8 mouse cellular contexts compared by ENCODE assay signal in the genomic region with DNA sequence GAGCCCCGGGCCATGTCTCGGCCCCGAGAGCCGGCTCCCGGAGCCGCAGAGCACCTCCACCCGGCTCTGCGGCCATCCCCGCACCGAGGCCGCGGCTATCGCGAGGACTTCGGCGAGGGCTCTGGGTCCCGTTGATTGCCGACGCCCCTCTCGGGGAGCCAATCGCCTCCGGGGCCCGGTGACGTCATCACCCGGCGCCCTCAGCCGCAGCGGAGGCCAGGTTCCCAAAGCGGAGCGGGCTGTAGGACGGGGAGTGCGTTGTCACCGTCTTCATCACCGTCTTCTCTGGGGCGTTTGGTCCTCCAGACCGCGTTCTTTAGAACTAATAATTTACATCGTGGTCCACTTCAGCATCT. TPM values are rescaled to one million over a fixed set of nuclear protein-coding genes. Genes with fewer than 3 reads are reported as not detected.
DNase-seq lines count a peak whose midpoint lies in the region; ATAC-seq and TF ChIP-seq lines count a peak whose summit lies in the region.

Gene Tmem183a (minus strand): TSS at position 123 of the 356 bp plus-strand sequence.

- TF ChIP-seq CTCF in gastrocnemius, adult 2 months (IDR thresholded peaks at IDR 0.05) = no peak
- TF ChIP-seq CTCF in hindbrain, postnatal 0 days (IDR thresholded peaks at IDR 0.05; ENCODE audit: low read depth) = no peak
- TF ChIP-seq CTCF in left cerebral cortex, adult 2 months (IDR thresholded peaks at IDR 0.05) = no peak

- peak within 1 kb of the TSS; percentile 97 for H3K27ac ChIP-seq in gastrocnemius, adult 2 months
- H3K27ac ChIP-seq in hindbrain, postnatal 0 days = peak within 1 kb of the TSS; percentile 90
- H3K27ac ChIP-seq in left cerebral cortex, adult 2 months = peak within 1 kb of the TSS; percentile 91

- intact Hi-C loops in gastrocnemius, adult 2 months (cut with DNase I) = loop anchor here (1.0 to 10.0 kb wide), 3 partner anchors 57 to 243 kb away; partner anchors contain the start of gene Klhl12
- intact Hi-C loops in left cerebral cortex, adult 2 months (cut with DNase I) = loop anchor here (1.0 to 2.0 kb wide), 2 partner anchors 53 to 93 kb away; partner anchors contain the start of genes Adipor1 and Klhl12

- no peaks in the 10 kb centered on the region for H3K9me3 ChIP-seq in hindbrain, postnatal 0 days (ENCODE audit: low read length)

- DNase-seq in WW6 (ENCODE audit: low read depth, low spot score) = peak; percentile 89
- peak; percentile 97 to 98 for DNase-seq in cerebellum, postnatal 4 days (ENCODE audit: low spot score in 2 of 2)
- DNase-seq in gastrocnemius, adult 2 months = peak; percentile 99
- DNase-seq in hindbrain, postnatal 0 days (ENCODE audit: low spot score) = peak; percentile 98
- peak; percentile 97 to 98 for DNase-seq in left cerebral cortex, adult 2 months (ENCODE audit: extremely low spot score in 1 of 2, low spot score in 2 of 2)
- DNase-seq in right cerebral cortex, adult 2 months (ENCODE audit: low spot score in 2 of 2) = peak; percentile 95
- peak; percentile 96 for DNase-seq in urinary bladder, postnatal 14 days (ENCODE audit: low spot score)

- peaks cover 12% of the 10 kb centered on the region for H3K4me1 ChIP-seq in hindbrain, postnatal 0 days (ENCODE audit: insufficient read depth, low read length)

- peak; percentile 99 for ATAC-seq in hindbrain, postnatal 0 days
- peak; percentile 100 for ATAC-seq in megakaryocyte, adult 5-6 weeks (ENCODE audit: poor library complexity, severe bottlenecking)

- H3K4me2 ChIP-seq in hindbrain, postnatal 0 days (ENCODE audit: low read depth, low read length) = peak within 1 kb of the TSS; percentile 63

- peak within 1 kb of the TSS; percentile 98 for H3K9ac ChIP-seq in hindbrain, postnatal 0 days (replicated peaks; ENCODE audit: low read length)

- H3K4me3 ChIP-seq in gastrocnemius, adult 2 months = peak within 1 kb of the TSS; percentile 97
- peak within 1 kb of the TSS; percentile 80 for H3K4me3 ChIP-seq in hindbrain, postnatal 0 days (ENCODE audit: low read length)
- peak within 1 kb of the TSS; percentile 85 for H3K4me3 ChIP-seq in left cerebral cortex, adult 2 months

- H3K36me3 ChIP-seq in hindbrain, postnatal 0 days (ENCODE audit: insufficient read depth, low read length) = peaks cover 9% of the 10 kb centered on the region; the same call in 1 of the 2 replicates

- H3K27me3 ChIP-seq in hindbrain, postnatal 0 days (ENCODE audit: insufficient read depth, low read length) = no peaks in the 10 kb centered on the region

- WGBS in hindbrain, postnatal 0 days = under 1% methylated on average over 38 of the region's 38 CpGs

RNA-seq across cellular contexts. Expression of gene Tmem183a, which starts in this region (rescaled TPM):
- total RNA-seq in gastrocnemius, adult 2 months (2021) = 10 to 100 TPM; 12.3 to 12.4 TPM
- 189 and 200 TPM in 2 replicates for total RNA-seq in hindbrain, postnatal 0 days (2014; rRNA removed)
- polyA plus RNA-seq in hindbrain, postnatal 0 days (2015; fragmentation: Nextera tagmentation; extraction: Ambion mirVana) = 100 and 106 TPM in 2 replicates
- total RNA-seq in left cerebral cortex, adult 2 months (2021) = 10 to 100 TPM; 57.2 to 70.8 TPM
- total RNA-seq in megakaryocyte, adult 5-6 weeks (2015) = 33.5 and 39.2 TPM in 2 replicates
- total RNA-seq in megakaryocyte, adult 5-6 weeks (2017) = 50.4 and 55.3 TPM in 2 replicates

Comparison
In these comparisons a context has a peak if more than half of its experiments do, and no peak if none do; other contexts are left out.
1. Peak in every context shown above with its lines: DNase-seq, ATAC-seq, H3K4me3 ChIP-seq and H3K27ac ChIP-seq.